Mouse (Mus musculus) heart, postnatal 0 days (tissue): ENCODE measurements around the gene Myl7. TPM values are rescaled to one million over a fixed set of nuclear protein-coding genes. Genes with fewer than 3 reads are reported as not detected.

Experiments
- ATAC-seq: fragments of 200-750 bp; cut with Nextera tagmentation; 2 replicates; pipeline ENCODE4 v1.8.0; 2017; ENCODE audit warnings: low read depth, moderate number of reproducible peaks, moderate library complexity; ENCODE audit not compliant: insufficient read depth
- DNase-seq: peaks from one replicate; pipeline ENCODE4 v3.0.0-alpha.2; 2016; ENCODE audit warnings: low spot score
- H3K27ac ChIP-seq: fragments of 300-500 bp; sonication (generic); 2 replicates; pipeline ENCODE4 v1.5.1; 2014; ENCODE audit warnings: low read depth, mild to moderate bottlenecking
- H3K27me3 ChIP-seq: fragments of 300-500 bp; sonication (generic); 2 replicates; pipeline ENCODE4 v1.6.1; 2014; ENCODE audit warnings: low read length, mixed read lengths; ENCODE audit not compliant: control insufficient read depth, insufficient read depth
- H3K36me3 ChIP-seq: fragments of 300-500 bp; sonication (generic); replicated peaks from 2 replicates; pipeline ENCODE4 v1.6.1; 2014; ENCODE audit warnings: low read length, mixed read lengths; ENCODE audit not compliant: control insufficient read depth, insufficient read depth
- H3K4me1 ChIP-seq: fragments of 300-500 bp; sonication (generic); 2 replicates; pipeline ENCODE4 v1.6.1; 2014; ENCODE audit warnings: antibody characterized with exemption; ENCODE audit not compliant: control insufficient read depth, insufficient read depth
- H3K4me2 ChIP-seq: fragments of 300-500 bp; sonication (generic); 2 replicates; pipeline ENCODE4 v1.6.1; 2014; ENCODE audit warnings: low read depth, mild to moderate bottlenecking, low read length, moderate library complexity
- H3K4me3 ChIP-seq: fragments of 300-500 bp; sonication (generic); 2 replicates; pipeline ENCODE4 v1.5.1; 2014; ENCODE audit warnings: low read depth, low read length
- H3K9ac ChIP-seq: fragments of 300-500 bp; sonication (generic); replicated peaks from 2 replicates; pipeline ENCODE4 v1.6.1; 2014; ENCODE audit warnings: low read depth, low read length, mixed read lengths
- H3K9me3 ChIP-seq: fragments of 300-500 bp; sonication (generic); replicated peaks from 2 replicates; pipeline ENCODE4 v1.6.1; 2016; ENCODE audit warnings: low read length; ENCODE audit not compliant: control insufficient read depth
- CTCF ChIP-seq: IDR thresholded peaks from 2 replicates; pipeline ENCODE4 v1.5.1; 2016; ENCODE audit warnings: antibody characterized with exemption, control low read depth, low read depth
- EP300 ChIP-seq: IDR thresholded peaks from 2 replicates; pipeline ENCODE4 v1.6.1; 2016; ENCODE audit warnings: antibody characterized with exemption, low read depth
- WGBS: fragments of 180-500 bp; shearing (Covaris S2); extraction: QIAGEN DNeasy Blood & Tissue Kit; methylation state at CpG from one replicate; pipeline ENCODE4 v1.1.7; 2014; 5-methylcytosine and 5-hydroxymethylcytosine counted together
- polyA plus RNA-seq: library from polyadenylated mRNA; unstranded; fragments of >200 nt; fragmentation: Nextera tagmentation; extraction: Ambion mirVana; gene quantifications from 2 replicates; pipeline ENCODE4 v1.2.1, GENCODE M21; 2015
- total RNA-seq: library from RNA; depleted of rRNA; stranded (reverse); fragments of >200 nt; gene quantifications from 2 replicates; pipeline ENCODE4 v1.2.3, GENCODE M21; 2014; ENCODE audit warnings: low replicate concordance

Myl7 gene
- total and polyA plus RNA-seq, 2 experiments from 2014 or later = 1,536 to 5,015 TPM

GRCm38 (mm10) chr11:5930578-5930977, 32.0 kb upstream of the Myl7 start:
- Histone ChIP-seq H3K27ac (no peak overlapping the region), H3K4me3 (no peak overlapping the region), H3K27me3 (no peaks in the 10 kb centered on the region), H3K4me1 (no peaks in the 10 kb centered on the region), H3K4me2 (no peak overlapping the region), H3K9ac (no peak overlapping the region), H3K9me3 (no peaks in the 10 kb centered on the region), H3K36me3 (no peaks in the 10 kb centered on the region)
- DNase-seq = no peak
- ATAC-seq = no peak
- TF ChIP-seq EP300 (no peak), CTCF (no peak)
- 95% methylated on average over 1 of the region's 1 CpGs for WGBS

DNA sequence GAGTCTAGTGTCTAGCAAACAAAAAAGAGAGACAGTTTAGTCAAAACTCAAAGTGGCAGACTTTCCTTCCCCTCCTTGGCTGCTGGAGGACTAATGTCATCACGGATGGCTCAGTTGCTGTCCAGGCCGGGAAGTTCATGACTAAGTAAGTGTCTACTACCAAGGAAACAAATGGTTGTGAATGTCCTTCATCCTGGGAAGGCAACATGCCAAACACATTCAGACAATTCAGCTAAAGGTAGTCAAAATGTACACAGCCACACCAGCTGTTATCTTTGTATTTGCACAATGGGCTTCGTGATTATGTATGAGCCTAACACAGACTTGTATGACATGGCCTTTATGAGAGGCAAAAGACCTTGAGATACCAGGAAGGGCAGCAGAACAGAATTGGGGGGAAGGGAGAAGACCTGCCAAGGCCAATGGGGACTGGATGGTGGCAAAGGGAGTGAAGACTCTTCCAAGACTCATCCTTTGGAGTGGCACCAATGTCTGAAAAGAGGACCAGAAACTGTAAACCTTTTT, 28.2 kb upstream of the Myl7 start:
- no peaks in the 10 kb centered on the region for H3K27me3 ChIP-seq

GRCm38 (mm10) chr11:5924699-5925098, 26.1 kb upstream of the Myl7 start:
- H3K4me1 ChIP-seq = no peaks in the 10 kb centered on the region; the same call in 1 of the 2 replicates
- TF ChIP-seq CTCF (no peak), EP300 (no peak)
- no peak for DNase-seq
- no peak for ATAC-seq
- H3K4me3 ChIP-seq = no peak overlapping the region
- no peaks in the 10 kb centered on the region for H3K27me3 ChIP-seq
- no peak overlapping the region for H3K27ac ChIP-seq
- no peaks in the 10 kb centered on the region for H3K9me3 ChIP-seq
- no peak overlapping the region for H3K4me2 ChIP-seq
- WGBS = 61% methylated on average over 8 of the region's 8 CpGs
- no peaks in the 10 kb centered on the region for H3K36me3 ChIP-seq
- no peak overlapping the region for H3K9ac ChIP-seq

More for the DNA sequence above, 28.2 kb upstream of the Myl7 start:
- Histone ChIP-seq H3K9me3 (no peaks in the 10 kb centered on the region), H3K36me3 (no peaks in the 10 kb centered on the region), H3K9ac (no peak overlapping the region), H3K4me2 (no peak overlapping the region), H3K27ac (no peak overlapping the region), H3K4me1 (no peaks in the 10 kb centered on the region), H3K4me3 (no peak overlapping the region)
- DNase-seq (no peak), ATAC-seq (no peak)
- TF ChIP-seq EP300 (no peak), CTCF (no peak)
- 71% methylated on average over 3 of the region's 3 CpGs for WGBS

GRCm38 (mm10) chr11:5920323-5920960, 21.9 kb upstream of the Myl7 start:
- Histone ChIP-seq H3K9me3 (no peaks in the 10 kb centered on the region), H3K4me2 (no peak overlapping the region), H3K9ac (no peak overlapping the region), H3K4me3 (no peak overlapping the region), H3K36me3 (no peaks in the 10 kb centered on the region), H3K4me1 (peaks cover 15% of the 10 kb centered on the region), H3K27ac (no peak overlapping the region), H3K27me3 (no peaks in the 10 kb centered on the region)
- DNase-seq (no peak), ATAC-seq (no peak)
- 42% methylated on average over 16 of the region's 17 CpGs for WGBS
- TF ChIP-seq CTCF = no peak
- no peak for TF ChIP-seq EP300

DNA sequence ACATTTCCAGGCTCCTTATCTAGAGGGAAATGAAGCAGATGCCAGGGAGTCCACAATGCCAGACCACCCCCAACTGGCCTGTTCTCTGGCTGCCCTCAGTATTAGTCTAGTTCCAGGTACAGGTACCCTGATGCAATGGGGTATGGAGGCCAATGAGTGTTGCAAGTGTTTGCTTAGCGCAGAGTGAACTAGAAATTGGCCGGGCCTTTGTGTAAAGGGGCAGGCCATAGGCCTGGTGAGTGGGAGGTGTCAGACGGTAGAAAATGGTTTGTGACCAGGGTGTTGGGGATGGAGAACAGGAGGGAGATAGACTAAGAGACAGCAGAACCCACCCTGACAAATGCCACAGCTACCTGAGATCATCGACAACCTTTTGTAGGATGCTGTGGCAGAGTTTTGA, 21.0 kb upstream of the Myl7 start:
- H3K36me3 ChIP-seq = no peaks in the 10 kb centered on the region
- TF ChIP-seq CTCF (no peak), EP300 (no peak)
- no peak overlapping the region for H3K9ac ChIP-seq
- H3K4me2 ChIP-seq = no peak overlapping the region
- H3K9me3 ChIP-seq = no peaks in the 10 kb centered on the region
- H3K27me3 ChIP-seq = no peaks in the 10 kb centered on the region
- no peak for DNase-seq
- H3K4me1 ChIP-seq = peaks cover 22% of the 10 kb centered on the region
- H3K27ac ChIP-seq = no peak overlapping the region
- no peak overlapping the region for H3K4me3 ChIP-seq
- WGBS = 89% methylated on average over 4 of the region's 4 CpGs
- ATAC-seq = no peak

DNA sequence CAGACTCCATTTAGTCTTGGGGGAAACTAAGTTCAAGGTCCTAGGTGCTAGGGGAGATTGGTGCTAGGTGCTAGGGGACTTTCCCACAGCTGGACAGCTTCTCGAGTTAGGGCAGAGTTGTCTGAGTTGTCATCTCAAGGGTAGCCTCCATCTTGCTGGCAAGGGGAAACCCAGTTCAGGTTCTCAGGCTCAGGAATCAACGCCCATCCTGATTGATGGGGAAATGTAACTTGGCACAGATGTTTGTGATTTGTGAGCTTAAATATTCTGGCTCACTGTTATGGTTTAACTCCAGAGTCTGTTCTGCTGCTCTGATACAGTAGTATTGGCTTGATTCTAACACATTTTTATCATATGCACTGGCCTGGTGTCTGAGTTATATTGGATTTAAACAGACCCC, 19.5 kb upstream of the Myl7 start:
- Histone ChIP-seq H3K9ac (no peak overlapping the region), H3K27me3 (no peaks in the 10 kb centered on the region), H3K9me3 (no peaks in the 10 kb centered on the region), H3K4me2 (no peak overlapping the region), H3K36me3 (no peaks in the 10 kb centered on the region), H3K4me3 (no peak overlapping the region), H3K27ac (no peak overlapping the region), H3K4me1 (peaks cover 28% of the 10 kb centered on the region)
- DNase-seq = no peak
- TF ChIP-seq CTCF (no peak), EP300 (no peak)
- ATAC-seq = no peak
- 74% methylated on average over 2 of the region's 2 CpGs for WGBS
